Mouse (Mus musculus): ENCODE results near the gene Fgf13.

GRCm38 (mm10) chrX:59179081-59179596, 388.7 kb downstream of the Fgf13 start:
- TF ChIP-seq CTCF (IDR thresholded peaks at IDR 0.05; ENCODE audit: extremely low read depth, insufficient read depth, insufficient read length, insufficient replicate concordance) (no peak), POLR2A (IDR thresholded peaks at IDR 0.05; ENCODE audit: low read depth, low read length) (no peak)
